23 mouse cellular contexts compared by ENCODE assay signal in genomic region chr7:27092882-27093281, GRCm38 (mm10). TPM values are rescaled to one million over a fixed set of nuclear protein-coding genes. Genes with fewer than 3 reads are reported as not detected.
A peak's percentile ranks its signal among the peaks of the same experiment; 100 is the strongest.
DNase-seq lines count a peak whose midpoint lies in the region; ATAC-seq and TF ChIP-seq lines count a peak whose summit lies in the region.
"Had no signal": no experiment of that assay in that cellular context is flagged by ENCODE, and none has a peak within 500 bp of the region (broad histone marks: within the 10 kb centered on the region; RNA-seq: fewer than 3 reads in every experiment).

No protein-coding gene starts in this region.

- intact Hi-C loops in heart, adult 2 months (cut with DNase I) = no loop called here

- no peaks in the 10 kb centered on the region for H3K36me3 ChIP-seq in lung, embryonic 16.5 days (ENCODE audit: control insufficient read depth, insufficient read depth, low read length)
- no peaks in the 10 kb centered on the region for H3K36me3 ChIP-seq in liver, embryonic 11.5 days (ENCODE audit: control insufficient read depth, insufficient read depth, low read length)
- H3K36me3 ChIP-seq in stomach, postnatal 0 days (ENCODE audit: control insufficient read depth, insufficient read depth, low read length) = no peaks in the 10 kb centered on the region
- no peaks in the 10 kb centered on the region for H3K36me3 ChIP-seq in heart, adult 2 months (ENCODE audit: control insufficient read depth, insufficient read depth, low read length)
- H3K36me3 ChIP-seq: kidney, embryonic 15.5 days; limb, embryonic 12.5 days; liver, embryonic 15.5 days had no signal

- no peak overlapping the region for H3K9ac ChIP-seq in lung, embryonic 16.5 days (ENCODE audit: low read length)
- no peak overlapping the region for H3K9ac ChIP-seq in liver, embryonic 11.5 days (ENCODE audit: low read depth, low read length)
- no peak overlapping the region for H3K9ac ChIP-seq in stomach, postnatal 0 days (ENCODE audit: low read length)
- no peak overlapping the region for H3K9ac ChIP-seq in heart, adult 2 months (ENCODE audit: low read depth, low read length)
- H3K9ac ChIP-seq: kidney, embryonic 15.5 days; limb, embryonic 12.5 days; liver, embryonic 15.5 days had no signal

- no peak overlapping the region for H3K4me2 ChIP-seq in lung, embryonic 16.5 days (ENCODE audit: low read depth, low read length)
- no peak overlapping the region for H3K4me2 ChIP-seq in liver, embryonic 11.5 days
- H3K4me2 ChIP-seq in stomach, postnatal 0 days (replicated peaks; ENCODE audit: low read depth) = no peak overlapping the region
- H3K4me2 ChIP-seq: kidney, embryonic 15.5 days; limb, embryonic 12.5 days; liver, embryonic 15.5 days had no signal

- H3K27me3 ChIP-seq in lung, embryonic 16.5 days (ENCODE audit: control insufficient read depth, insufficient read depth, low read depth, low read length) = no peaks in the 10 kb centered on the region
- H3K27me3 ChIP-seq in liver, embryonic 11.5 days (replicated peaks; ENCODE audit: control insufficient read depth, insufficient read depth, low read length) = no peaks in the 10 kb centered on the region
- no peaks in the 10 kb centered on the region for H3K27me3 ChIP-seq in stomach, postnatal 0 days (ENCODE audit: control insufficient read depth, insufficient read depth, low read length)
- no peaks in the 10 kb centered on the region for H3K27me3 ChIP-seq in heart, adult 2 months (ENCODE audit: control insufficient read depth, insufficient read depth, low read length)
- H3K27me3 ChIP-seq: kidney, embryonic 15.5 days; limb, embryonic 12.5 days; liver, embryonic 15.5 days had no signal

- peaks cover 2% of the 10 kb centered on the region; the same call in 1 of the 2 replicates for H3K4me1 ChIP-seq in lung, embryonic 16.5 days (replicated peaks; ENCODE audit: control insufficient read depth, insufficient read depth, low read length)
- H3K4me1 ChIP-seq in liver, embryonic 11.5 days (replicated peaks; ENCODE audit: control insufficient read depth, insufficient read depth, low read length) = no peaks in the 10 kb centered on the region
- peaks cover 3% of the 10 kb centered on the region; the same call in 1 of the 2 replicates for H3K4me1 ChIP-seq in stomach, postnatal 0 days (replicated peaks; ENCODE audit: control insufficient read depth, insufficient read depth)
- H3K4me1 ChIP-seq in heart, adult 2 months (ENCODE audit: control insufficient read depth, insufficient read depth, low read length) = no peaks in the 10 kb centered on the region
- H3K4me1 ChIP-seq: kidney, embryonic 15.5 days; limb, embryonic 12.5 days; liver, embryonic 15.5 days had no signal

- peak; percentile 51 for ATAC-seq in lung, embryonic 16.5 days (ENCODE audit: low read depth)
- ATAC-seq in liver, embryonic 11.5 days (replicated peaks; ENCODE audit: low FRiP score) = peak; percentile 51; the same call in 1 of the 2 replicates
- ATAC-seq in stomach, postnatal 0 days (ENCODE audit: low FRiP score, low TSS enrichment) = peak; percentile 47; the same call in 1 of the 2 replicates
- ATAC-seq: activated CD4-positive, CD25-positive, alpha-beta regulatory T cell, adult 4 months; hindbrain, embryonic 16.5 days; intestine, embryonic 16.5 days; midbrain, embryonic 16.5 days had no signal

- H3K4me3 ChIP-seq in lung, embryonic 16.5 days (ENCODE audit: low read length) = no peak overlapping the region
- H3K4me3 ChIP-seq in liver, embryonic 11.5 days (ENCODE audit: low read depth, low read length) = no peak overlapping the region
- no peak overlapping the region for H3K4me3 ChIP-seq in stomach, postnatal 0 days (ENCODE audit: low read depth, low read length)
- no peak overlapping the region for H3K4me3 ChIP-seq in heart, adult 2 months
- H3K4me3 ChIP-seq: kidney, embryonic 15.5 days; limb, embryonic 12.5 days; liver, embryonic 15.5 days had no signal

- WGBS in lung, embryonic 16.5 days = 13% methylated on average over 1 of the region's 1 CpGs
- WGBS in liver, embryonic 11.5 days = 36% methylated on average over 1 of the region's 1 CpGs
- WGBS in stomach, postnatal 0 days = 4% methylated on average over 1 of the region's 1 CpGs
- WGBS in heart, adult 2 months = 21% methylated on average over 1 of the region's 1 CpGs

- no peak for TF ChIP-seq CTCF in stomach, postnatal 0 days (IDR thresholded peaks at IDR 0.05; ENCODE audit: low read depth)
- no peak for TF ChIP-seq CTCF in heart, adult 2 months (IDR thresholded peaks at IDR 0.05)

- no peak for DNase-seq in lung, postnatal 14 days
- peak; percentile 1 for DNase-seq in brain, adult 2 months (ENCODE audit: low read depth, low spot score)
- no peak for DNase-seq in liver, embryonic 11.5 days (ENCODE audit: low spot score)
- DNase-seq in stomach, postnatal 0 days (ENCODE audit: low spot score) = no peak
- no peak for DNase-seq in frontal cortex, postnatal 14 days (ENCODE audit: low spot score in 2 of 2)
- DNase-seq in heart, adult 2 months = no peak
- DNase-seq: adrenal gland, postnatal 10 days; cerebellum, adult 11 months; cerebellum, postnatal 10 days; embryo, embryonic 11 days; heart, adult 11 months; heart, postnatal 36 days; thymus, postnatal 25 days had no signal

- TF ChIP-seq POLR2A in heart, adult 2 months (IDR thresholded peaks at IDR 0.05; ENCODE audit: insufficient read depth, low read depth, low read length) = no peak

- TF ChIP-seq EP300 in stomach, postnatal 0 days (optimal IDR thresholded peaks at IDR 0.05) = no peak
- TF ChIP-seq EP300 in heart, adult 2 months (IDR thresholded peaks at IDR 0.05; ENCODE audit: insufficient read depth, low read depth, low read length) = no peak

- H3K79me2 ChIP-seq in heart, adult 2 months (replicated peaks; ENCODE audit: control insufficient read depth, insufficient read depth, low read length) = no peaks in the 10 kb centered on the region

- H3K9me3 ChIP-seq in lung, embryonic 16.5 days (ENCODE audit: control insufficient read depth, low read length) = no peaks in the 10 kb centered on the region
- H3K9me3 ChIP-seq in liver, embryonic 11.5 days (ENCODE audit: control insufficient read depth, low read length) = no peaks in the 10 kb centered on the region
- H3K9me3 ChIP-seq in stomach, postnatal 0 days (ENCODE audit: control insufficient read depth, low read length) = no peaks in the 10 kb centered on the region
- H3K9me3 ChIP-seq: kidney, embryonic 15.5 days; liver, embryonic 15.5 days had no signal

- H3K27ac ChIP-seq in lung, embryonic 16.5 days (ENCODE audit: low read length) = no peak overlapping the region
- H3K27ac ChIP-seq in liver, embryonic 11.5 days (ENCODE audit: low read depth, low read length) = no peak overlapping the region
- H3K27ac ChIP-seq in stomach, postnatal 0 days (replicated peaks) = peak overlapping the region; percentile 20; the same call in 1 of the 2 replicates
- H3K27ac ChIP-seq in heart, adult 2 months = no peak overlapping the region
- H3K27ac ChIP-seq: kidney, embryonic 15.5 days; limb, embryonic 12.5 days; liver, embryonic 15.5 days had no signal

RNA-seq across cellular contexts. Expression of gene Cyp2f2, which starts 26.8 kb away (rescaled TPM):
- 75.8 and 84.9 TPM in 2 replicates for polyA plus RNA-seq in lung, embryonic 16.5 days (2015; fragmentation: Nextera tagmentation; extraction: Ambion mirVana)
- polyA plus RNA-seq in liver, embryonic 11.5 days (2014; fragmentation: Nextera tagmentation; extraction: Ambion mirVana) = not detected in 2 replicates
- 108 and 155 TPM in 2 replicates for polyA plus RNA-seq in stomach, postnatal 0 days (2015; fragmentation: Nextera tagmentation; extraction: Ambion mirVana)
- under 1 TPM; 0.60 to 0.93 TPM for total RNA-seq in heart, adult 2 months (2021)
- polyA plus RNA-seq in heart, adult 2 months (2012; rRNA removed) = 0.94 and 220 TPM in 2 replicates
- total RNA-seq: neutrophil, adult 5-6 weeks had no signal
- polyA plus RNA-seq: activated CD4-positive, CD25-positive, alpha-beta regulatory T cell, adult 4 months; forebrain, embryonic 11.5 days; kidney, embryonic 15.5 days; limb, embryonic 12.5 days; midbrain, embryonic 16.5 days had no signal
